Mouse (Mus musculus) neural tube, embryonic 12.5 days (tissue): ENCODE measurements around the gene Bcl2l12. TPM values are rescaled to one million over a fixed set of nuclear protein-coding genes. Genes with fewer than 3 reads are reported as not detected.
A peak's percentile ranks its signal among the peaks of the same experiment; 100 is the strongest.

Experiments used
- ATAC-seq: fragments of 200-750 bp; cut with Nextera tagmentation; 2 replicates; pipeline ENCODE4 v1.8.0; 2017; ENCODE audit warnings: low read depth, mild to moderate bottlenecking, moderate TSS enrichment, moderate library complexity; ENCODE audit not compliant: low FRiP score
- H3K27ac ChIP-seq: fragments of 300-500 bp; sonication (generic); 2 replicates; pipeline ENCODE4 v1.5.1; 2016
- H3K27me3 ChIP-seq: fragments of 300-500 bp; sonication (generic); replicated peaks from 2 replicates; pipeline ENCODE4 v1.6.1; 2016; ENCODE audit warnings: mild to moderate bottlenecking
- H3K36me3 ChIP-seq: fragments of 300-500 bp; sonication (generic); 2 replicates; pipeline ENCODE4 v1.6.1; 2016; ENCODE audit warnings: mild to moderate bottlenecking
- H3K4me1 ChIP-seq: fragments of 300-500 bp; sonication (generic); 2 replicates; pipeline ENCODE4 v1.6.1; 2016
- H3K4me2 ChIP-seq: fragments of 300-500 bp; sonication (generic); replicated peaks from 2 replicates; pipeline ENCODE4 v1.6.1; 2016; ENCODE audit warnings: mild to moderate bottlenecking
- H3K4me3 ChIP-seq: fragments of 300-500 bp; sonication (generic); 2 replicates; pipeline ENCODE4 v1.5.1; 2016
- H3K9ac ChIP-seq: fragments of 300-500 bp; sonication (generic); 2 replicates; pipeline ENCODE4 v1.6.1; 2016; ENCODE audit warnings: mild to moderate bottlenecking
- H3K9me3 ChIP-seq: fragments of 300-500 bp; sonication (generic); 2 replicates; pipeline ENCODE4 v1.6.1; 2016; ENCODE audit warnings: mild to moderate bottlenecking
- WGBS: fragments of 180-500 bp; shearing (Covaris S2); methylation state at CpG from one replicate; pipeline ENCODE4 v1.1.7; 2016; 5-methylcytosine and 5-hydroxymethylcytosine counted together
- polyA plus RNA-seq: library from polyadenylated mRNA; unstranded; fragments of >200 nt; fragmentation: Nextera tagmentation; extraction: Ambion mirVana; gene quantifications from 2 replicates; pipeline ENCODE4 v1.2.1, GENCODE M21; 2016

The Bcl2l12 gene
- 41.1 and 42.9 TPM in 2 replicates for polyA plus RNA-seq

GRCm38 (mm10) chr7:44998501-44998955 lies at the start of gene Bcl2l12:
Bcl2l12 (minus strand) TSS chr7:44998712.
- Histone ChIP-seq H3K27ac (peak within 1 kb of the TSS; percentile 37; the same call in 1 of the 2 replicates), H3K9ac (peak within 1 kb of the TSS; percentile 71), H3K4me1 (peaks cover 31% of the 10 kb centered on the region), H3K4me3 (peak within 1 kb of the TSS; percentile 60), H3K4me2 (peak within 1 kb of the TSS; percentile 77), H3K36me3 (peaks cover 65% of the 10 kb centered on the region), H3K27me3 (no peaks in the 10 kb centered on the region), H3K9me3 (no peaks in the 10 kb centered on the region)
- ATAC-seq = no peak
- 6% methylated on average over 18 of the region's 18 CpGs for WGBS

DNA sequence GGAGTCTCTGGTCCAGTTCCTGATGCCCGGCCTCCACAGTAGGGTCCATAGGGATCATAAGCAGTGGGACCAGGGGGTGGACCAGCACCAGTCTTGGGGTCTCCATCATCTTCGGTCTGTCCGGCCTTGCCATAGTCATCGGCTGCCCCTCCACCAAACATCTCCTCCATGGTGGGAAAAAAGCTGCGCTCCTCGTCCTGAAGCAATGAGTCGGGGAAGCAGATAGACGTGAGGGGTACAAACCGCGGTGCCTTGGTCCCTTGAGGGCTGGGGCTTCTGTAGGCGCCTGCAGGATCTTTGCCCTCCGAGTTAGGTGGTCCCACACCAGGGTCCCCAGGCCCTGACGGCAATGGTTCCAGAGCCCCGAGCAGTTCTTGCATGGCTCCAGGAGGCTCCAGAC lies 49.0 kb upstream of the Bcl2l12 start:
- no peak overlapping the region for H3K9ac ChIP-seq
- ATAC-seq = no peak
- H3K4me1 ChIP-seq = peaks cover 20% of the 10 kb centered on the region
- H3K4me3 ChIP-seq = no peak overlapping the region
- no peaks in the 10 kb centered on the region for H3K9me3 ChIP-seq
- no peak overlapping the region for H3K27ac ChIP-seq
- WGBS = 97% methylated on average over 14 of the region's 14 CpGs
- H3K27me3 ChIP-seq = no peaks in the 10 kb centered on the region
- H3K36me3 ChIP-seq = peaks cover 84% of the 10 kb centered on the region
- H3K4me2 ChIP-seq = no peak overlapping the region

GRCm38 (mm10) chr7:45046853-45047350 lies 48.4 kb upstream of the Bcl2l12 start:
- no peak for ATAC-seq
- 0 out of 2 replicates have a peak overlapping the region, but pooled peaks have one; percentile 13 for H3K9ac ChIP-seq
- H3K36me3 ChIP-seq = peaks cover 89% of the 10 kb centered on the region
- H3K27me3 ChIP-seq = no peaks in the 10 kb centered on the region
- peaks cover 18% of the 10 kb centered on the region for H3K4me1 ChIP-seq
- 95% methylated on average over 26 of the region's 26 CpGs for WGBS
- H3K4me3 ChIP-seq = no peak overlapping the region
- no peaks in the 10 kb centered on the region for H3K9me3 ChIP-seq
- no peak overlapping the region for H3K27ac ChIP-seq
- no peak overlapping the region for H3K4me2 ChIP-seq

GRCm38 (mm10) chr7:45045741-45046140 lies 47.2 kb upstream of the Bcl2l12 start:
- Histone ChIP-seq H3K9me3 (no peaks in the 10 kb centered on the region), H3K4me2 (no peak overlapping the region), H3K27me3 (no peaks in the 10 kb centered on the region), H3K4me1 (peaks cover 8% of the 10 kb centered on the region), H3K27ac (no peak overlapping the region), H3K9ac (no peak overlapping the region), H3K36me3 (peaks cover 100% of the 10 kb centered on the region), H3K4me3 (no peak overlapping the region)
- no peak for ATAC-seq
- WGBS = 95% methylated on average over 22 of the region's 22 CpGs

- Histone ChIP-seq H3K9ac (no peak overlapping the region), H3K36me3 (peaks cover 99% of the 10 kb centered on the region), H3K27me3 (no peaks in the 10 kb centered on the region), H3K27ac (no peak overlapping the region), H3K9me3 (no peaks in the 10 kb centered on the region), H3K4me3 (no peak overlapping the region), H3K4me2 (no peak overlapping the region), H3K4me1 (no peaks in the 10 kb centered on the region)
- ATAC-seq = no peak
- WGBS = 97% methylated on average over 14 of the region's 14 CpGs
Observed at GRCm38 (mm10) chr7:45043307-45043706, 44.8 kb upstream of the Bcl2l12 start.

DNA sequence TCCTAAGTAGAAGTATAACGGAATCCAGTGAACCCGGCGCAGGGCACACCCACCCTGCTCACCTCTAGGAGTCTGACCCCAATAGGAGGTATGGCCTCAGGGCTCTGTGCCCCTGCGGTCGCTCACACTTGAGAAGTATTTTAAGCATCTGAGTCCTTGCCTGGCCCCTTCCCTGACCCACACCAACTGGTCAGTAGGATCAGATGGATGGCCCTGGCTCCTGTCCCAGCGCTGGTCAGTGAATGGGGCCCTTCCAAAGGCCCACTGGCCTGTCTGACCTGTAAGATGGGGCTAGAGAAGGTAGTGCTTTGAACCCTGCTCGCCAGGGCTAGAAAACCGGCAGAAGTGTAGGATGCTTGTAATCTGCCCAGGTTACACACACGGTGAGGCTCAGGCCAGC lies 42.3 kb upstream of the Bcl2l12 start:
- Histone ChIP-seq H3K36me3 (peaks cover 99% of the 10 kb centered on the region), H3K4me3 (no peak overlapping the region), H3K4me2 (no peak overlapping the region), H3K9ac (no peak overlapping the region), H3K27ac (no peak overlapping the region), H3K9me3 (no peaks in the 10 kb centered on the region), H3K27me3 (no peaks in the 10 kb centered on the region), H3K4me1 (no peaks in the 10 kb centered on the region)
- no peak for ATAC-seq
- 94% methylated on average over 9 of the region's 9 CpGs for WGBS

DNA sequence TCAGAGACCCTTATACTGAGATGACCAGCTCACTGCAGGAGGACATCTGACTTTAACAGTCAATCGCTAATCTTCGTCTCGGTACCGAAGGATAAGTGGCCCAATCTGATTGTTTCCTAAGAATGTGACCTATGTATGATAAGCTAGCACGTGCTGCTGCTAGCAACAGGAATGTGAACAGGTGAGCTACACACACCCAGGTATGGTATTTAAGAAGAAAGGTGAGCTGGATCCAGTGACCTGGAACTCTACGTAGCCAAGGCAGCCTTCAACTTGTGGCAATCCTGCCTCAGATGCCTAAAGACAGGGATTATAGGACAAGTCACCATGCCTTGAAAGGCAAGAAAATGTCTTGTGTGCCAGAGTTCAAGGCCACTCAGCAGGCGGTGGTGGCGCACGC lies 39.9 kb upstream of the Bcl2l12 start:
- H3K9ac ChIP-seq = no peak overlapping the region
- no peak overlapping the region for H3K4me3 ChIP-seq
- no peak for ATAC-seq
- H3K36me3 ChIP-seq = peaks cover 99% of the 10 kb centered on the region
- H3K4me1 ChIP-seq = no peaks in the 10 kb centered on the region
- WGBS = 95% methylated on average over 9 of the region's 9 CpGs
- no peaks in the 10 kb centered on the region for H3K27me3 ChIP-seq
- no peaks in the 10 kb centered on the region for H3K9me3 ChIP-seq
- no peak overlapping the region for H3K27ac ChIP-seq
- no peak overlapping the region for H3K4me2 ChIP-seq

- Histone ChIP-seq H3K4me3 (no peak overlapping the region), H3K9ac (no peak overlapping the region), H3K27me3 (no peaks in the 10 kb centered on the region), H3K4me1 (no peaks in the 10 kb centered on the region), H3K9me3 (no peaks in the 10 kb centered on the region), H3K27ac (no peak overlapping the region), H3K4me2 (no peak overlapping the region), H3K36me3 (peaks cover 98% of the 10 kb centered on the region)
- no peak for ATAC-seq
- WGBS = 77% methylated on average over 7 of the region's 7 CpGs
Observed at GRCm38 (mm10) chr7:45037720-45038361, 39.3 kb upstream of the Bcl2l12 start.

DNA sequence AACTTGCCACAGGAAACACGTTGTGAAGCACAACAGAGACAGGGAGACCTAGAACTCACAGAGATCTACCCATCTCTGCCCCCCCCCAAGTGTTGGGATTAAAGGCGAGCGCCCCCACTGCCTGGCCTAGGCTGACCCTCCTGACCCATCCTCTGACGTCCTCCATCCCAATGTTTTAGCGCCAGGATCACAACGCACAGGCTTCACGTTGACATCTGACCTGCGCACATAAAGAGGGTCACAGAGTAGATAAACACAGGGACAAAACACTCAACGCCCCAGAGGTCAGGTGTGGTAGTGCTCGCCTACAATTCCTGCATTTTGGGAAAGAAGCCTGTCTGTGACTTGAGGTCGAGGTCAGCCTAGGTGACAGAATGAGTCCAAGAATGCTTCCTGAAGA lies 38.2 kb upstream of the Bcl2l12 start:
- Histone ChIP-seq H3K27me3 (no peaks in the 10 kb centered on the region), H3K4me3 (no peak overlapping the region), H3K9ac (no peak overlapping the region), H3K4me2 (no peak overlapping the region), H3K36me3 (peaks cover 98% of the 10 kb centered on the region), H3K4me1 (no peaks in the 10 kb centered on the region), H3K9me3 (no peaks in the 10 kb centered on the region), H3K27ac (no peak overlapping the region)
- WGBS = 94% methylated on average over 11 of the region's 11 CpGs
- ATAC-seq = no peak

DNA sequence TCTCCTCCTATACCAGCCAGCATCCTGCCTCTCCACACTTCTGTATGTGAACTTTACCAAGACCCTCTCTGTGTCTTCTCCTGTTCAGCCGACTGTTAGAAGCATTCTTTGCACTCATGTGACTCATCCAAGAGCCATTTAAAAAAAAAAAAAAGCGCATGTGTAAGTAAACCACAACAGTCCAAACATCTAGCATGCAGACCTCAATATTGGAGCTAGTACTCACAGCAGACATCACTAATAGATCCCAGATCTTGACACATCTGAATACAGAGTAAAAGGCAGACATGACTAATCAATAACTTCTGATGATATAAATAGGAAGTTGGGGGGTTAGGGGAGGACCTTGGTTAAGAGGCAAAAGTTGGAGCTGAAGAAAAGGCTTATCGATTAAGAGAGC lies 37.1 kb upstream of the Bcl2l12 start:
- Histone ChIP-seq H3K4me3 (no peak overlapping the region), H3K27ac (no peak overlapping the region), H3K9ac (no peak overlapping the region), H3K4me2 (no peak overlapping the region), H3K36me3 (peaks cover 98% of the 10 kb centered on the region), H3K9me3 (no peaks in the 10 kb centered on the region), H3K4me1 (no peaks in the 10 kb centered on the region), H3K27me3 (no peaks in the 10 kb centered on the region)
- WGBS = 94% methylated on average over 3 of the region's 3 CpGs
- no peak for ATAC-seq

DNA sequence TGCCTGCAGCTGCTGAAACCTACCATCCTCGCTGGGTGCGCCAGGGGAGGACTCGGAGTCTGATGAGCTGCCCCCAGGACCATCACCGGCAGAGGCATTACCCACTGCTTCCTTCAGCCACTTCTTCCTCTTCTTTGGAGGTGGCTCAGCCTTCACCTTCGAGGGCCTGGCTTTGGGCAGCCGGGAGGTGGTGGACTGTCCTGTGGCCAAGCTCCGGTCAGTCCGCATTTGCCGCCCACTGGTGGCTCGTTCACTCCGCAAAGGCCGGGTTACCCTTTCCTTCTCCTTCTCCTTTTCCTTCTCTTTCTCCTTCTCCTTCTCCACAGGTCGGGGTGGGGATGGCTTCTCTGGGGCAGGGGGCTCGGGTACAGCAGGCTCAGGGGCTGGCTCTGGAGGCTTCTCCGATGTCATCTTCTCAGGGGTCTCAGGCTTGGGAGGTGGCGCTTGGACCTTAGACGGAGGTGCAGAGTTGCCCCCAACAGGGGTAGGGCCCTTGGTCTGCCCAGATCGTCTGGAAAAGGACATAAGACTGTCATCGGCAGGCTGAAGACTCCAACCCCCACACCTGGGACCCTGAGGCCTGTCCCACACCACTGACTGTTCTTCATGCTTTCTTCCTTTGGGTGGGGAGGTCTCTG lies 35.3 kb upstream of the Bcl2l12 start:
- no peak overlapping the region for H3K9ac ChIP-seq
- H3K27me3 ChIP-seq = no peaks in the 10 kb centered on the region
- no peaks in the 10 kb centered on the region for H3K4me1 ChIP-seq
- no peak overlapping the region for H3K4me2 ChIP-seq
- no peaks in the 10 kb centered on the region for H3K9me3 ChIP-seq
- no peak overlapping the region for H3K27ac ChIP-seq
- H3K36me3 ChIP-seq = peaks cover 98% of the 10 kb centered on the region
- H3K4me3 ChIP-seq = no peak overlapping the region
- WGBS = 95% methylated on average over 19 of the region's 19 CpGs
- no peak for ATAC-seq

DNA sequence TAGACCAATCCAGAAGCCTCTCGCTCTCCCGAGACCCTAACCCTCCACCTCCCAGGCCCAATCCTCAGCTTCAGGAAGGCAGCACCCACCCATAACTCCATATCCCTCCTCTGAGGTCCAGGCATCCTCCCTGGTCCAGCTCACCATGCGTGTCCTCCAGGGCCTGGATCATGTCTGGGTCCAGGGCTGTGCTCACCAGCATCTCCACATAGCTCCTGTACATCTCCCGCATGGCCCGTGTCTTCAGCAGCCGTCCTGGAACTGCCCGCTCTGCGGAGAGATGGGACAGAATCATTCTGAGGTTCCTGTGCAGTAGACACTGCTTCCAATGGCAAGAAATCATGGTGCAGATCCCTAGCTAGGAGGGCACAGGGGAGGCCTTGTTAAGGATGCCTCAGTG lies 32.3 kb upstream of the Bcl2l12 start:
- Histone ChIP-seq H3K4me2 (no peak overlapping the region), H3K27me3 (no peaks in the 10 kb centered on the region), H3K9ac (no peak overlapping the region), H3K36me3 (peaks cover 93% of the 10 kb centered on the region), H3K4me1 (peaks cover 6% of the 10 kb centered on the region; the same call in 1 of the 2 replicates), H3K9me3 (no peaks in the 10 kb centered on the region), H3K27ac (no peak overlapping the region), H3K4me3 (no peak overlapping the region)
- ATAC-seq = no peak
- WGBS = 94% methylated on average over 8 of the region's 8 CpGs
